Mouse (Mus musculus): ENCODE results near the gene Tmc4.

DNA sequence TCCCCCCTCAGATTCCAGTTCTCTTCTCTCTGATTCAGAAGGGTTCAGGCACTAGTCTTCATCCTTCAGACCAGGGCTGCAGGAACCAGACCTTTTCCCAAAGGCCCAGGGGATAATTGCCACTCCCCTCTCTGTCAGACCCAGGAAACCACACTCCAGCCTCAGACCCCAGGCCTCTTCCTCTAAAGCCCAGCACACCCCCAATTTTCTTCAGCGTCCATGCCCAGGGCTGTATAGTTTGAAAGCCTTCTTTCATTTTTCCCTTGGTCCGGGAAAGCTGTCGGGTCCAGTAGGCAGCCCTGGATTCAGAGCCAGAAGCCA lies 2.2 kb downstream of the Tmc4 start:
- TF ChIP-seq CTCF (IDR thresholded peaks at IDR 0.05; ENCODE audit: borderline replicate concordance, insufficient read depth, low read length) = no peak
- no peak for TF ChIP-seq POLR2A (IDR thresholded peaks at IDR 0.05; ENCODE audit: low read depth, low read length)
